Mouse (Mus musculus) forebrain, embryonic 14.5 days (tissue): ENCODE measurements around the gene Cbx2. TPM values are rescaled to one million over a fixed set of nuclear protein-coding genes. Genes with fewer than 3 reads are reported as not detected.

ENCODE experiments used
- ATAC-seq: fragments of 200-750 bp; cut with Nextera tagmentation; 2 replicates; pipeline ENCODE4 v1.8.0; 2017; ENCODE audit warnings: mild to moderate bottlenecking, moderate library complexity
- DNase-seq: peaks from one replicate; pipeline ENCODE4 v3.0.0-alpha.2; 2015; ENCODE audit warnings: low spot score
- H3K27ac ChIP-seq: fragments of 300-500 bp; sonication (generic); 2 replicates; pipeline ENCODE4 v1.5.1; 2014; ENCODE audit warnings: low read depth, mild to moderate bottlenecking, control low read depth, low read length, moderate library complexity
- H3K27me3 ChIP-seq: fragments of 300-500 bp; sonication (generic); replicated peaks from 2 replicates; pipeline ENCODE4 v1.6.1; 2014; ENCODE audit warnings: low read length, control low read depth, mixed read lengths; ENCODE audit not compliant: control insufficient read depth, insufficient read depth
- H3K36me3 ChIP-seq: fragments of 300-500 bp; sonication (generic); 2 replicates; pipeline ENCODE4 v1.6.1; 2014; ENCODE audit warnings: low read length, control low read depth; ENCODE audit not compliant: control insufficient read depth, insufficient read depth
- H3K4me1 ChIP-seq: fragments of 300-500 bp; sonication (generic); 2 replicates; pipeline ENCODE4 v1.6.1; 2014; ENCODE audit warnings: antibody characterized with exemption, low read length, control low read depth; ENCODE audit not compliant: control insufficient read depth, insufficient read depth
- H3K4me2 ChIP-seq: fragments of 300-500 bp; sonication (generic); 2 replicates; pipeline ENCODE4 v1.6.1; 2014; ENCODE audit warnings: mild to moderate bottlenecking, control low read depth, low read length
- H3K4me3 ChIP-seq: fragments of 300-500 bp; sonication (generic); 2 replicates; pipeline ENCODE4 v1.5.1; 2014; ENCODE audit warnings: low read depth, low read length, control low read depth
- H3K9ac ChIP-seq: fragments of 300-500 bp; sonication (generic); 2 replicates; pipeline ENCODE4 v1.6.1; 2014; ENCODE audit warnings: mild to moderate bottlenecking, low read length, control low read depth, moderate library complexity
- H3K9me3 ChIP-seq: fragments of 300-500 bp; sonication (generic); replicated peaks from 2 replicates; pipeline ENCODE4 v1.6.1; 2016; ENCODE audit warnings: low read length, control low read depth, mixed read lengths; ENCODE audit not compliant: control insufficient read depth
- WGBS: fragments of 180-500 bp; shearing (Covaris S2); extraction: QIAGEN DNeasy Blood & Tissue Kit; methylation state at CpG from one replicate; pipeline ENCODE4 v1.1.7; 2014; 5-methylcytosine and 5-hydroxymethylcytosine counted together
- polyA plus RNA-seq: library from polyadenylated mRNA; unstranded; fragments of >200 nt; fragmentation: Nextera tagmentation; extraction: Ambion mirVana; gene quantifications from 2 replicates; pipeline ENCODE4 v1.2.1, GENCODE M21; 2014

Cbx2 gene
- polyA plus RNA-seq, 1 experiment from 2014 or later, result 19.2 TPM

GRCm38 (mm10) chr11:119026203-119026602 is 3.4 kb downstream of the Cbx2 start:
- Histone ChIP-seq H3K36me3 (peaks cover 53% of the 10 kb centered on the region), H3K27ac (0 out of 2 replicates have a peak overlapping the region, but pooled peaks have one; percentile 9)
- 64% methylated on average over 12 of the region's 12 CpGs for WGBS

GRCm38 (mm10) chr11:119033874-119034558 is 11.3 kb downstream of the Cbx2 start:
- no peaks in the 10 kb centered on the region for H3K9me3 ChIP-seq
- peak overlapping the region; percentile 42 for H3K4me2 ChIP-seq
- peak; percentile 88 for DNase-seq
- no peak overlapping the region for H3K27ac ChIP-seq
- peaks cover 28% of the 10 kb centered on the region for H3K4me1 ChIP-seq
- WGBS, result under 1% methylated on average over 26 of the region's 26 CpGs
- 0 out of 2 replicates have a peak overlapping the region, but pooled peaks have one; percentile 3 for H3K9ac ChIP-seq
- H3K27me3 ChIP-seq, result peaks cover 41% of the 10 kb centered on the region
- H3K4me3 ChIP-seq, result peak overlapping the region; percentile 19
- H3K36me3 ChIP-seq, result peaks cover 33% of the 10 kb centered on the region
- ATAC-seq, result peak; percentile 67

More at GRCm38 (mm10) chr11:119026203-119026602, 3.4 kb downstream of the Cbx2 start:
- H3K4me1 ChIP-seq, result peaks cover 29% of the 10 kb centered on the region
- H3K9me3 ChIP-seq, result no peaks in the 10 kb centered on the region
- ATAC-seq (no peak), DNase-seq (no peak)
- H3K27me3 ChIP-seq, result 0 out of 2 replicates have a peak, but pooled peaks cover under 1% of the 10 kb centered on the region
- no peak overlapping the region; the same call in 1 of the 2 replicates for H3K4me3 ChIP-seq
- peak overlapping the region; percentile 98 for H3K9ac ChIP-seq
- H3K4me2 ChIP-seq, result peak overlapping the region; percentile 78

GRCm38 (mm10) chr11:119034635-119035034 is 11.9 kb downstream of the Cbx2 start:
- peak overlapping the region; percentile 19 for H3K4me3 ChIP-seq
- peaks cover 30% of the 10 kb centered on the region for H3K36me3 ChIP-seq
- peaks cover 41% of the 10 kb centered on the region for H3K27me3 ChIP-seq
- H3K4me2 ChIP-seq, result peak overlapping the region; percentile 42
- no peak for DNase-seq
- H3K27ac ChIP-seq, result no peak overlapping the region
- 0 out of 2 replicates have a peak overlapping the region, but pooled peaks have one; percentile 3 for H3K9ac ChIP-seq
- ATAC-seq, result no peak
- no peaks in the 10 kb centered on the region for H3K9me3 ChIP-seq
- WGBS, result 2% methylated on average over 19 of the region's 19 CpGs
- H3K4me1 ChIP-seq, result peaks cover 34% of the 10 kb centered on the region

- Histone ChIP-seq H3K27ac (no peak overlapping the region), H3K4me1 (peaks cover 39% of the 10 kb centered on the region), H3K27me3 (peaks cover 41% of the 10 kb centered on the region), H3K4me2 (peak overlapping the region; percentile 14; the same call in 1 of the 2 replicates), H3K4me3 (0 out of 2 replicates have a peak overlapping the region, but pooled peaks have one; percentile 9), H3K36me3 (peaks cover 25% of the 10 kb centered on the region), H3K9me3 (no peaks in the 10 kb centered on the region), H3K9ac (no peak overlapping the region)
- DNase-seq, result no peak
- no peak for ATAC-seq
- WGBS, result 5% methylated on average over 21 of the region's 21 CpGs
Measured at GRCm38 (mm10) chr11:119035094-119035685, 12.4 kb downstream of the Cbx2 start.

- DNase-seq, result no peak
- no peaks in the 10 kb centered on the region for H3K9me3 ChIP-seq
- peaks cover 19% of the 10 kb centered on the region for H3K36me3 ChIP-seq
- no peak overlapping the region for H3K9ac ChIP-seq
- WGBS, result 3% methylated on average over 21 of the region's 21 CpGs
- H3K4me3 ChIP-seq, result 0 out of 2 replicates have a peak overlapping the region, but pooled peaks have one; percentile 9
- ATAC-seq, result no peak
- peak overlapping the region; percentile 14; the same call in 1 of the 2 replicates for H3K4me2 ChIP-seq
- H3K27me3 ChIP-seq, result peaks cover 41% of the 10 kb centered on the region
- H3K27ac ChIP-seq, result no peak overlapping the region
- peaks cover 39% of the 10 kb centered on the region for H3K4me1 ChIP-seq
Measured at GRCm38 (mm10) chr11:119035686-119036165, 13.0 kb downstream of the Cbx2 start.

- Histone ChIP-seq H3K9ac (no peak overlapping the region), H3K27ac (no peak overlapping the region), H3K4me1 (peaks cover 39% of the 10 kb centered on the region), H3K4me2 (0 out of 2 replicates have a peak overlapping the region, but pooled peaks have one; percentile 81), H3K36me3 (peaks cover 15% of the 10 kb centered on the region), H3K9me3 (no peaks in the 10 kb centered on the region), H3K27me3 (peaks cover 42% of the 10 kb centered on the region), H3K4me3 (peak overlapping the region; percentile 38; the same call in 1 of the 2 replicates)
- DNase-seq (no peak), ATAC-seq (no peak)
- 2% methylated on average over 15 of the region's 15 CpGs for WGBS
Measured at GRCm38 (mm10) chr11:119036447-119036846, 13.7 kb downstream of the Cbx2 start.

GRCm38 (mm10) chr11:119036934-119037779 is 14.4 kb downstream of the Cbx2 start:
- no peak for ATAC-seq
- Histone ChIP-seq H3K9me3 (no peaks in the 10 kb centered on the region), H3K27ac (no peak overlapping the region), H3K36me3 (peaks cover 10% of the 10 kb centered on the region), H3K9ac (peak overlapping the region; percentile 64), H3K4me1 (peaks cover 44% of the 10 kb centered on the region), H3K4me3 (peak overlapping the region; percentile 38), H3K4me2 (peak overlapping the region; percentile 81), H3K27me3 (peaks cover 49% of the 10 kb centered on the region)
- no peak for DNase-seq
- WGBS, result 2% methylated on average over 57 of the region's 57 CpGs

- H3K4me2 ChIP-seq, result peak overlapping the region; percentile 81
- peaks cover 44% of the 10 kb centered on the region for H3K4me1 ChIP-seq
- no peaks in the 10 kb centered on the region for H3K9me3 ChIP-seq
- ATAC-seq (no peak), DNase-seq (peak; percentile 57)
- H3K27me3 ChIP-seq, result peaks cover 56% of the 10 kb centered on the region
- no peak overlapping the region for H3K27ac ChIP-seq
- H3K36me3 ChIP-seq, result peaks cover 8% of the 10 kb centered on the region
- H3K4me3 ChIP-seq, result peak overlapping the region; percentile 38
- H3K9ac ChIP-seq, result peak overlapping the region; percentile 64; the same call in 1 of the 2 replicates
- WGBS, result 4% methylated on average over 18 of the region's 18 CpGs
Measured at GRCm38 (mm10) chr11:119037780-119038401, 15.1 kb downstream of the Cbx2 start.
